Mouse (Mus musculus): ENCODE measurements around the gene Ctcf.

GRCm38 (mm10) chr8:105689983-105690360 is 53.6 kb downstream of the Ctcf start:
- TF ChIP-seq POLR2A (IDR thresholded peaks at IDR 0.05; ENCODE audit: low read depth, low read length) (no peak), CTCF (IDR thresholded peaks at IDR 0.05; ENCODE audit: borderline replicate concordance, insufficient read depth, low read length) (no peak)
